Mouse (Mus musculus) small intestine, adult 2 months (tissue): ENCODE measurements around the gene Zfand4. TPM values are rescaled to one million over a fixed set of nuclear protein-coding genes. Genes with fewer than 3 reads are reported as not detected.

Experiments used
- H3K27ac ChIP-seq: fragments of 200-500 bp; 2 replicates; pipeline ENCODE4 v1.5.1; 2012; ENCODE audit warnings: low read depth, low read length, control low read depth, inconsistent platforms; ENCODE audit not compliant: insufficient read depth
- H3K27me3 ChIP-seq: fragments of 200-500 bp; 2 replicates; pipeline ENCODE4 v1.6.1; 2012; ENCODE audit warnings: mild to moderate bottlenecking, moderate library complexity, low read length, inconsistent platforms; ENCODE audit not compliant: control insufficient read depth, insufficient read depth
- H3K36me3 ChIP-seq: fragments of 200-500 bp; 2 replicates; pipeline ENCODE4 v1.6.1; 2012; ENCODE audit warnings: mild to moderate bottlenecking, low read length, control low read depth, inconsistent platforms; ENCODE audit not compliant: control insufficient read depth, insufficient read depth
- H3K4me1 ChIP-seq: fragments of 200-500 bp; 2 replicates; pipeline ENCODE4 v1.6.1; 2012; ENCODE audit warnings: low read length, inconsistent platforms, mixed read lengths; ENCODE audit not compliant: control insufficient read depth, insufficient read depth, insufficient read length
- H3K4me3 ChIP-seq: fragments of 200-500 bp; 2 replicates; pipeline ENCODE4 v1.5.1; 2012; ENCODE audit warnings: low read depth, mild to moderate bottlenecking, control low read depth, inconsistent platforms, low read length, moderate library complexity
- CTCF ChIP-seq: fragments of 200-500 bp; IDR thresholded peaks from 2 replicates; pipeline ENCODE4 v1.5.1; 2012; ENCODE audit warnings: low read depth, mild to moderate bottlenecking, control low read depth, inconsistent platforms, low read length, moderate library complexity, mixed read lengths; ENCODE audit not compliant: insufficient replicate concordance, insufficient read length; ENCODE audit errors: extremely low read depth
- POLR2A ChIP-seq: fragments of 200-500 bp; IDR thresholded peaks from 2 replicates; pipeline ENCODE4 v1.6.1; 2012; ENCODE audit warnings: low read depth, mild to moderate bottlenecking, control low read depth, inconsistent platforms, low read length, moderate library complexity
- WGBS: fragments of 180-500 bp; shearing (Covaris S2); methylation state at CpG from one replicate; pipeline ENCODE4 v1.1.7; 2018; 5-methylcytosine and 5-hydroxymethylcytosine counted together
- polyA plus RNA-seq: library from polyadenylated mRNA; depleted of rRNA; stranded (reverse); fragments of >200 nt; gene quantifications from 2 replicates; pipeline ENCODE4 v1.2.3, GENCODE M21; 2012; rRNA removed

The Zfand4 gene
- polyA plus RNA-seq, 1 experiment, result 0.05 TPM

DNA sequence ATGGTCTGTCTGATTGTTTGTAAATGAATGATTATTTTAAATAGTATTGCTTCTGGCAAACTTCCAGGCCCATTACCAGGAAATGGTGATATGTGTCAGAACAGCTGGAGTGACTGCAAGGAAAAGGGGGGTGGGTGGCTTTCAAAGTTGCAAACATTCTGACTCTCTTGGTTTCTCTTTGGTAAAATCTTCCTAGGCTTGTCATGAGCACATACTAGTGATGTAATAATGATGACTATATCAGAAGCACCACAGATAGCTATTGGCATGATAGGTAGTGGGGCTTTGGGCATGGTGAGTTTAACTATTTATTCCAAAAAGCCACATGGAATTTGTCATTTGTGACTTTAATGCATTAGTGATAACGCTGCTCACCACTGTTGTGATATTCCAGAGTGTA is 110.1 kb downstream of the Zfand4 start:
- 73% methylated on average over 1 of the region's 1 CpGs for WGBS
- no peak for TF ChIP-seq CTCF
- TF ChIP-seq POLR2A, result no peak
- Histone ChIP-seq H3K4me1 (peaks cover 18% of the 10 kb centered on the region), H3K4me3 (no peak overlapping the region), H3K27me3 (no peaks in the 10 kb centered on the region), H3K27ac (no peak overlapping the region), H3K36me3 (peaks cover 5% of the 10 kb centered on the region)

DNA sequence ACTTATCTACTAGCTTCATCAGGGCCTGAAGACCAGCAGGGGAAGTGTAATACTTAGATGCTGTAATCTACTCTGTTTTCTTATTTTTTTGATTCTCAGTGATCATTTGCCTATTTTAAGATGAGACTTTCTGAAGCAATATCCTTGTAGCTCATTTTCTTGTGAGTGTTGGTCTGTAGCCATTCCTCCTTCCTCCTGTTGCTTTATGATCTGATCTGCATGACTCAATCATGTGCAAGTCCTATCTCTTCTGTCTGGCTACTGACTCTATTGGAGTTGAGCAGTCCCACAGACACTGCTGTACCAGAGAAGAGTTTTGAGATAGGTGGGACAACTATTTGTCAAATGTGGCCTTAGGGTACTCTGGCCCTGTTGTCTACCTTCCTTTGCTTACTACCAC is 110.6 kb downstream of the Zfand4 start:
- Histone ChIP-seq H3K36me3 (peaks cover 6% of the 10 kb centered on the region), H3K27ac (no peak overlapping the region), H3K4me1 (peaks cover 17% of the 10 kb centered on the region), H3K4me3 (no peak overlapping the region), H3K27me3 (no peaks in the 10 kb centered on the region)
- TF ChIP-seq CTCF, result no peak
- TF ChIP-seq POLR2A, result no peak

DNA sequence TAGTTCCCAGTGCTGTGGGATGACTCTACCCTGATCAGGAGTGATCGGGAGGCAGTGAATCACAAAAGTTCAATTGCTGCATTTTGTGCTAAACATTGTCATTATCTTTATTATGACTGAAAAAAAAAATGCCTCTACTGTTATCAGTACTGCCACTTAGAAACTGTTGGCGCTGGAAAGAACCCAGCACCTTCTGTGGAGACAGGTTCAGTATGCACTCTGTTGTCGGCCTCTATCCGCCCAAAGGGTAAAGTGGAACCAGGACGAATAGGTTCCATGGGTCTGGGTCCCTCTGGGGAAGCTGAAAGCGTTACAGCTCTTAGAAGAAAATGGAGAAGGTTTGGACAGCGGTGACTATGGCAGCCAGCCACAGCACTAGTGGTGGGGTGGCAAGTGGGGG is 114.9 kb downstream of the Zfand4 start:
- Histone ChIP-seq H3K4me1 (peaks cover 4% of the 10 kb centered on the region; the same call in 1 of the 2 replicates), H3K4me3 (no peak overlapping the region), H3K36me3 (peaks cover 6% of the 10 kb centered on the region), H3K27me3 (no peaks in the 10 kb centered on the region), H3K27ac (no peak overlapping the region)
- no peak for TF ChIP-seq CTCF
- TF ChIP-seq POLR2A, result no peak
- WGBS, result 78% methylated on average over 7 of the region's 7 CpGs

Other genes starting within 250 kb of the Zfand4 start
- 4.0 and 11.7 TPM in 2 replicates for gene Tmcc1, start 70.7 kb upstream of the Zfand4 start, polyA plus RNA-seq
- 13.6 and 42.1 TPM in 2 replicates for gene Washc2, start 56.2 kb upstream of the Zfand4 start, polyA plus RNA-seq
- gene March8, start 73.8 kb downstream of the Zfand4 start, polyA plus RNA-seq, result 39.1 and 65.1 TPM in 2 replicates
- gene Alox5, start 197.0 kb downstream of the Zfand4 start, polyA plus RNA-seq, result 2.9 and 3.6 TPM in 2 replicates
- gene Olfr211, start 224.9 kb downstream of the Zfand4 start, polyA plus RNA-seq, result not detected in 2 replicates
- not detected in 2 replicates for gene Olfr212, start 242.3 kb downstream of the Zfand4 start, polyA plus RNA-seq